Mouse (Mus musculus) ES-E14 (cell line): ENCODE data around the gene Slc37a1.

Experiments used
- CHD2 ChIP-seq: IDR thresholded peaks from 2 replicates; pipeline ENCODE4 v1.6.1; 2014; ENCODE audit warnings: mild to moderate bottlenecking, low read depth, low read length, inconsistent platforms
- HCFC1 ChIP-seq: IDR thresholded peaks from 2 replicates; pipeline ENCODE4 v1.6.1; 2012; ENCODE audit warnings: low read length, inconsistent platforms, borderline replicate concordance; ENCODE audit not compliant: insufficient read depth
- MAFK ChIP-seq: IDR thresholded peaks from 2 replicates; pipeline ENCODE4 v1.6.1; 2014; ENCODE audit warnings: mild to moderate bottlenecking, low read depth, low read length, inconsistent platforms; ENCODE audit not compliant: insufficient read depth
- ZC3H11A ChIP-seq: IDR thresholded peaks from 2 replicates; pipeline ENCODE4 v1.6.1; 2012; ENCODE audit warnings: low read depth, mild to moderate bottlenecking, inconsistent platforms, low read length, borderline replicate concordance
- ZNF384 ChIP-seq: IDR thresholded peaks from 2 replicates; pipeline ENCODE4 v1.6.1; 2012; ENCODE audit warnings: low read depth, low read length, inconsistent platforms

DNA sequence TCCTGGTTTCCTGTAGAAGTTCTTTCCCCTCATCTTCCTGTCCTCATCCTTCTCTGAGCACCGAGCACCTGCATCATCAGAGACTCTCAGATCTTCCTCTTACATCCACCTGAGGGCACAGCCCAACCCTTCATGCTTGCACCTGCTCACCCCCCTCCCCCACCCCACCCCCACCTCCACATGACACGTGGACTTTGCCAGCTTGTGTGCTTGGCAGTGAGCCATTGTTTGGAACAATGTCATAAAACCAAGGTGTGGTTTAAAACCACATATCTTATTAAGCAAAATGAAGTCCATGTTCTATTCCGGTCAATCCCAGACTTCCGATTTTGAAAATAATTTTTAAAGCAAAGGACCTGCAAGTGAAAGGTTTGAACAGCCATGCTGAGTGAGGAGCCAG, 35.9 kb downstream of the Slc37a1 start:
- TF ChIP-seq CHD2, result no peak
- TF ChIP-seq HCFC1, result no peak
- TF ChIP-seq MAFK, result no peak
- no peak for TF ChIP-seq ZC3H11A
- TF ChIP-seq ZNF384, result no peak
